Mouse (Mus musculus): Measurements from ENCODE around the gene 9530077C05Rik. TPM values are rescaled to one million over a fixed set of nuclear protein-coding genes. Genes with fewer than 3 reads are reported as not detected.

Gene 9530077C05Rik
- not detected in 2 replicates for polyA plus RNA-seq (2012; ENCODE audit: insufficient read depth, insufficient read length, low replicate concordance, missing spikeins)

- Histone ChIP-seq H3K27ac (ENCODE audit: insufficient read depth, low read depth, low read length) (peak within 1 kb of the TSS; percentile 85), H3K4me1 (ENCODE audit: control insufficient read depth, insufficient read depth, low read length) (peaks cover 7% of the 10 kb centered on the region), H3K4me3 (ENCODE audit: insufficient read depth, low read depth, low read length) (peak within 1 kb of the TSS; percentile 81)
- WGBS = under 1% methylated on average over 43 of the region's 43 CpGs
- peak; percentile 59; the same call in 1 of the 2 replicates for TF ChIP-seq CTCF (IDR thresholded peaks at IDR 0.05; ENCODE audit: insufficient read depth, low read depth, low read length)
- TF ChIP-seq POLR2A (IDR thresholded peaks at IDR 0.05; ENCODE audit: insufficient read depth, low read depth, low read length) = peak; percentile 60
Observed at GRCm38 (mm10) chr9:22411002-22411857, at the start of gene 9530077C05Rik. Gene 9530077C05Rik (plus strand): TSS chr9:22411513.

DNA sequence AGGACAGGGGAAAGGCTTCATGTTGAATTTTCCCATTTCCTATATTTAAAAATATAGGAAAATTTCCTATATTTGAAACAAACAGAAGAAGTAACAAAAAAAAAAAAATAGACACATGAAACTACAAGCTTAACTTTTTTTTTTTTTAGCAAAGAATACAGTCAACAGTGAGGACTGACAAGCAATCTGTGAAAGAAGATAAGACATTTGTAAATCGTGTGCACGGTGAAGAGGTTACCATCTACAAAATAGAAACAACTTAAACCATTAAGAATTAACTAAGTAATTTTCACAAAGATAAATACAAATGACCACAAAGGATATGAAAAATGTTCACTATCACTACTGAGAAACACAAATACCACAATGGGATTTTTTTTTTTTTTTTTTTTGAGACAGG lies 45.1 kb upstream of the 9530077C05Rik start:
- no peak overlapping the region for H3K4me3 ChIP-seq (ENCODE audit: insufficient read depth, low read depth, low read length)
- H3K4me1 ChIP-seq (ENCODE audit: control insufficient read depth, insufficient read depth, low read length) = peaks cover 3% of the 10 kb centered on the region
- no peak for TF ChIP-seq POLR2A (IDR thresholded peaks at IDR 0.05; ENCODE audit: insufficient read depth, low read depth, low read length)
- TF ChIP-seq CTCF (IDR thresholded peaks at IDR 0.05; ENCODE audit: insufficient read depth, low read depth, low read length) = no peak
- 96% methylated on average over 2 of the region's 2 CpGs for WGBS
- no peak overlapping the region for H3K27ac ChIP-seq (ENCODE audit: insufficient read depth, low read depth, low read length)

DNA sequence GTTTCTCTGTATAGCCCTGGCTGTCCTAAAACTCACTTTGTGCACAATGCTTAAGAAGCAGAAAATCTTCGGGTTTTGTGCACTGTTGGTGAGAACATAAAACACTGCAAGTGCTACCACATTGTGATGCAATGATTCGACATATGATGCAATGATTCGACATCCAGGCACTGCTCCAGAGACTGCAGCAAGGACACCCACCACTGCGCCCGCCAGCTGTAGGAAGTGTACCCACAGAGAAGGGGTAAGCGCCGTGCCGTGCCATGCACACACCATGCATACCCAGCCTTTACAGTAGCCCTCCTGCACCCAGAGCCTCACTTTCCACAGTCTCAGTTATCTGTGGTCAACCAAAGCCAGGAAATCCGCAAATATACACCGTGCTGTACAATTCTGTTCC lies 44.7 kb upstream of the 9530077C05Rik start:
- H3K4me1 ChIP-seq (ENCODE audit: control insufficient read depth, insufficient read depth, low read length) = peaks cover 3% of the 10 kb centered on the region
- H3K4me3 ChIP-seq (ENCODE audit: insufficient read depth, low read depth, low read length) = no peak overlapping the region
- H3K27ac ChIP-seq (ENCODE audit: insufficient read depth, low read depth, low read length) = 0 out of 2 replicates have a peak overlapping the region, but pooled peaks have one; percentile 8
- TF ChIP-seq POLR2A (IDR thresholded peaks at IDR 0.05; ENCODE audit: insufficient read depth, low read depth, low read length) (no peak), CTCF (IDR thresholded peaks at IDR 0.05; ENCODE audit: insufficient read depth, low read depth, low read length) (no peak)
- 95% methylated on average over 10 of the region's 10 CpGs for WGBS

- Histone ChIP-seq H3K27ac (ENCODE audit: insufficient read depth, low read depth, low read length) (peak overlapping the region; percentile 31), H3K4me1 (ENCODE audit: control insufficient read depth, insufficient read depth, low read length) (peaks cover 3% of the 10 kb centered on the region), H3K4me3 (ENCODE audit: insufficient read depth, low read depth, low read length) (no peak overlapping the region)
- no peak for TF ChIP-seq POLR2A (IDR thresholded peaks at IDR 0.05; ENCODE audit: insufficient read depth, low read depth, low read length)
- 17% methylated on average over 6 of the region's 6 CpGs for WGBS
Observed at GRCm38 (mm10) chr9:22368030-22368429, 43.3 kb upstream of the 9530077C05Rik start.

DNA sequence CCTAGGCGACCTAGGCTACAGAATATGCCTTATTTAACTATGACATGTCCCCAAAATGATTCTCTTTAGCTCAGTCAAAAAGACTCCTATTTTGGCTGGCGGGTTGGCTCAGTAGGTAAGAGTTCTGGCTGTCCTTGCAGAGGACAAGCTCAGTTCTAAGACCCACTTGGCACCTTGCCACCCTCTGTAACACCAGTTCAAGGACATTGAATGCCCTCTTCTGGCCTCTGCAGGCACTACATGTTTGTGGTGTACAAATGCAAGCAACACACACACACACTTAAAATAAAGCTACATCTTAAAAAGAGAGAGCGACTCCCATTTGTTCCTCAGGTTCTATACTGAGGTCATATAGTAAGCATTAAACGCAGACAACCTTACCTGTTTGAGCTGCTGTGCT lies 38.6 kb upstream of the 9530077C05Rik start:
- peaks cover 3% of the 10 kb centered on the region for H3K4me1 ChIP-seq (ENCODE audit: control insufficient read depth, insufficient read depth, low read length)
- WGBS = 97% methylated on average over 4 of the region's 4 CpGs
- H3K27ac ChIP-seq (ENCODE audit: insufficient read depth, low read depth, low read length) = no peak overlapping the region
- TF ChIP-seq CTCF (IDR thresholded peaks at IDR 0.05; ENCODE audit: insufficient read depth, low read depth, low read length) = no peak
- TF ChIP-seq POLR2A (IDR thresholded peaks at IDR 0.05; ENCODE audit: insufficient read depth, low read depth, low read length) = no peak
- H3K4me3 ChIP-seq (ENCODE audit: insufficient read depth, low read depth, low read length) = no peak overlapping the region

DNA sequence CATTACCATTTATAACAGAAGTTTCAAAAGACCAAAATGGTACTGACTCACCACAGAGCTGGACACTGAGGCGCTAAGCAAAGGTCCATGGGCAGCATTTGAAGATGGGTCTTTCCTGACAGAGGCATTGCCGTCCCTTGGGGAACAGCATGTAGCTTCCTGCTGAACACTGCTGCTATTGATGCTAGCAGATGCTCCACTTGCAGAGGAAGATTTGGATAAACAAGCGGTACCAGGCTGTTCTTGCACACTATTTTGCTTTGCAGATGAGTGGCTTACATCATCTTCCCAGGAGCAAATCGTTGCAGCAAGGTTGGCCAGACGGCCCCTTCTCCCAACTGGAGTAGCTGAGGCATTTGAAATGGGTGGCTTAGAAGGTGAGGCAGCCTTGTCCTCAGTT lies 35.2 kb upstream of the 9530077C05Rik start:
- no peak overlapping the region for H3K27ac ChIP-seq (ENCODE audit: insufficient read depth, low read depth, low read length)

DNA sequence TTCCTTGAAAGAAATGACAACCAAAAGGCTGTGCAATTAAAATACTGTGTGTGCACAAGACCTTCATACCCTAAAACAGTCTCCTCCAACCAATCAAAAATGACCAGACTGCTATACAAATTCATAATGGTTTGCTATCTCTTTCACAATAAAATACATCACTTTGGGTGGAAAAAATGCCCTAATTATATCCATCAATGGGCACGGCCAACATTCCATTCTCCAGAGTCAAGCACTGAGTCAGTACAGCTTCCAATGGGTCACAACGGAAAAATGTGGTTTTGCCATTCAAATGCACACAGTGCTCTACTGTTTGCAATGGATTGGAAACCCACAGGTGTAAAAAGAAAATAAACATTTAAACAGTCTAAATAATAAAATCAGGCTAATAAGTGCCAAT lies 25.4 kb upstream of the 9530077C05Rik start:
- 71% methylated on average over 2 of the region's 2 CpGs for WGBS
- Histone ChIP-seq H3K4me1 (ENCODE audit: control insufficient read depth, insufficient read depth, low read length) (peaks cover 7% of the 10 kb centered on the region), H3K27ac (ENCODE audit: insufficient read depth, low read depth, low read length) (no peak overlapping the region), H3K4me3 (ENCODE audit: insufficient read depth, low read depth, low read length) (no peak overlapping the region)
- TF ChIP-seq CTCF (IDR thresholded peaks at IDR 0.05; ENCODE audit: insufficient read depth, low read depth, low read length) (no peak), POLR2A (IDR thresholded peaks at IDR 0.05; ENCODE audit: insufficient read depth, low read depth, low read length) (no peak)

More for the DNA sequence above, 35.2 kb upstream of the 9530077C05Rik start:
- Histone ChIP-seq H3K4me1 (ENCODE audit: control insufficient read depth, insufficient read depth, low read length) (no peaks in the 10 kb centered on the region), H3K4me3 (ENCODE audit: insufficient read depth, low read depth, low read length) (no peak overlapping the region)
- TF ChIP-seq CTCF (IDR thresholded peaks at IDR 0.05; ENCODE audit: insufficient read depth, low read depth, low read length) = no peak
- TF ChIP-seq POLR2A (IDR thresholded peaks at IDR 0.05; ENCODE audit: insufficient read depth, low read depth, low read length) = no peak
- 81% methylated on average over 5 of the region's 5 CpGs for WGBS

DNA sequence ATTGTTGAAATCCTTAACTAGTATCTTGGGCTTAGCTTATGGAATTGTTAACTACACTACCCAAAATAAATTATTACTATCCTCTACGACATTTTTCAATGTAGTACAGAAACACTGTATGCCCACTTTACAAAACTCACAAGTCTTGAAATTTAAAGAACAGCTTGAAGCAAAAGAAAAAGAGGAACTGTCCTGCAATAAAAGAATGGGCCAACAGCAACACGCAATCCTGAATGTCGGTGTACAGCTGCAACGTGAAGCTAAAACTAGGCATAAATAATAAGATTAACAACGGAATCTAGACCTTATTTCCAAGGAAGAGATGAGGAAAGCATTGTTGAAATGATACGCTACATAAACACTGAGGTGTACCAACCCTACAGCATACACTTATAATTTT lies 23.4 kb upstream of the 9530077C05Rik start:
- TF ChIP-seq CTCF (IDR thresholded peaks at IDR 0.05; ENCODE audit: insufficient read depth, low read depth, low read length) = no peak
- Histone ChIP-seq H3K4me3 (ENCODE audit: insufficient read depth, low read depth, low read length) (no peak overlapping the region), H3K4me1 (ENCODE audit: control insufficient read depth, insufficient read depth, low read length) (peaks cover 7% of the 10 kb centered on the region), H3K27ac (ENCODE audit: insufficient read depth, low read depth, low read length) (no peak overlapping the region)
- 32% methylated on average over 6 of the region's 6 CpGs for WGBS

- 1% methylated on average over 41 of the region's 41 CpGs for WGBS
- peaks cover 7% of the 10 kb centered on the region for H3K4me1 ChIP-seq (ENCODE audit: control insufficient read depth, insufficient read depth, low read length)
- no peak overlapping the region for H3K27ac ChIP-seq (ENCODE audit: insufficient read depth, low read depth, low read length)
- no peak for TF ChIP-seq CTCF (IDR thresholded peaks at IDR 0.05; ENCODE audit: insufficient read depth, low read depth, low read length)
- peak overlapping the region; percentile 71 for H3K4me3 ChIP-seq (ENCODE audit: insufficient read depth, low read depth, low read length)
Observed at GRCm38 (mm10) chr9:22388401-22388980, 22.8 kb upstream of the 9530077C05Rik start.
